8 mouse cellular contexts compared by ENCODE assay signal in the genomic region with DNA sequence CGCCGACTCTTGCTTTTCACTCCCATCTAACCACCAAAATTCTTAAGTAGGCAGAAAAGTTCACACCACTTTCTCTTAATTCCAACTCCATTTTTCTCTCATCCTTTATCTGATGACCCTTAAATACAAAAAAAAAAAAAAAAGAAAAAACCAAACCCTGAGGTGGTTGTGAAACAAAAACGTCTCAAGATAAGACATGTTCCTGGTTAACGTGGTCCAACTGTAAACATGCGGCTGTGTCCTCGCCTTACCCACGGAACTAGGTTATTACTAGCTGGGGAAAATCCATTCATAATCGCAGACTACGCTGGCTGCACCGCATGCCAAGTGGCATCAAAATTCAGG. TPM values are rescaled to one million over a fixed set of nuclear protein-coding genes. Genes with fewer than 3 reads are reported as not detected.
DNase-seq lines count a peak whose midpoint lies in the region; ATAC-seq and TF ChIP-seq lines count a peak whose summit lies in the region.

No protein-coding gene starts in this region.

- peak overlapping the region; percentile 92; the same call in 1 of the 2 replicates for H3K27ac ChIP-seq in heart, embryonic 13.5 days (replicated peaks)
- H3K27ac ChIP-seq in hindbrain, embryonic 11.5 days (ENCODE audit: low read depth, low read length): peak overlapping the region; percentile 63
- peak overlapping the region; percentile 94 for H3K27ac ChIP-seq in midbrain, embryonic 10.5 days (replicated peaks)

- no peak for ATAC-seq in heart, embryonic 13.5 days (ENCODE audit: extremely low read depth, insufficient number of reproducible peaks, low FRiP score, low TSS enrichment)
- no peak for ATAC-seq in G1E (ENCODE audit: extremely low read depth, insufficient number of reproducible peaks, low FRiP score, poor library complexity, severe bottlenecking)
- ATAC-seq in hindbrain, embryonic 11.5 days (ENCODE audit: low FRiP score): no peak

- DNase-seq in heart, adult 8-10 months (ENCODE audit: low spot score): no peak
- DNase-seq in G1E (ENCODE audit: low spot score): no peak
- DNase-seq in hindbrain, embryonic 11.5 days (ENCODE audit: low spot score): no peak
- DNase-seq in midbrain, embryonic 10.5 days (ENCODE audit: low spot score): no peak
- no peak for DNase-seq in cerebellum, adult 11-12 months
- no peak for DNase-seq in left cerebral cortex, adult 8-10 months (ENCODE audit: low spot score in 2 of 2)
- DNase-seq in left cerebral cortex, postnatal 36 days (ENCODE audit: low spot score in 2 of 2): no peak

- peaks cover 12% of the 10 kb centered on the region for H3K4me1 ChIP-seq in heart, embryonic 13.5 days
- peaks cover 53% of the 10 kb centered on the region for H3K4me1 ChIP-seq in G1E (ENCODE audit: insufficient read depth, low read depth, low read length)
- H3K4me1 ChIP-seq in hindbrain, embryonic 11.5 days (replicated peaks; ENCODE audit: control insufficient read depth, insufficient read depth, low read length): peaks cover 4% of the 10 kb centered on the region
- peaks cover 17% of the 10 kb centered on the region for H3K4me1 ChIP-seq in midbrain, embryonic 10.5 days

- no peaks in the 10 kb centered on the region for H3K9me3 ChIP-seq in heart, embryonic 13.5 days
- H3K9me3 ChIP-seq in G1E (replicated peaks): no peaks in the 10 kb centered on the region
- no peaks in the 10 kb centered on the region for H3K9me3 ChIP-seq in hindbrain, embryonic 11.5 days (ENCODE audit: control insufficient read depth, low read length)
- no peaks in the 10 kb centered on the region for H3K9me3 ChIP-seq in midbrain, embryonic 10.5 days (replicated peaks)

- peak overlapping the region; percentile 93 for H3K4me3 ChIP-seq in heart, embryonic 13.5 days
- H3K4me3 ChIP-seq in G1E (ENCODE audit: low read depth, low read length): peak overlapping the region; percentile 96
- H3K4me3 ChIP-seq in hindbrain, embryonic 11.5 days (ENCODE audit: low read depth, low read length): peak overlapping the region; percentile 62
- H3K4me3 ChIP-seq in midbrain, embryonic 10.5 days: peak overlapping the region; percentile 86

- H3K4me2 ChIP-seq in heart, embryonic 13.5 days: peak overlapping the region; percentile 86
- H3K4me2 ChIP-seq in hindbrain, embryonic 11.5 days (replicated peaks; ENCODE audit: low read depth, low read length): peak overlapping the region; percentile 77

- TF ChIP-seq CTCF in G1E (IDR thresholded peaks at IDR 0.05; ENCODE audit: low read depth, low read length): no peak

- intact Hi-C loops in left cerebral cortex, postnatal 36 days (cut with DNase I): loop anchor here (10.0 kb wide), 1 partner anchor 256 kb away; a partner anchor contains a TSS

- peak overlapping the region; percentile 98 for H3K9ac ChIP-seq in heart, embryonic 13.5 days
- H3K9ac ChIP-seq in hindbrain, embryonic 11.5 days (ENCODE audit: low read depth, low read length): peak overlapping the region; percentile 68

- H3K27me3 ChIP-seq in heart, embryonic 13.5 days (replicated peaks): no peaks in the 10 kb centered on the region
- no peaks in the 10 kb centered on the region for H3K27me3 ChIP-seq in G1E (ENCODE audit: insufficient read depth, low read length)
- H3K27me3 ChIP-seq in hindbrain, embryonic 11.5 days (ENCODE audit: control insufficient read depth, insufficient read depth, low read length): no peaks in the 10 kb centered on the region
- no peaks in the 10 kb centered on the region for H3K27me3 ChIP-seq in midbrain, embryonic 10.5 days (ENCODE audit: low read depth, poor library complexity, severe bottlenecking)

- WGBS in heart, embryonic 13.5 days: 14% methylated on average over 10 of the region's 10 CpGs
- 24% methylated on average over 10 of the region's 10 CpGs for WGBS in hindbrain, embryonic 11.5 days
- WGBS in midbrain, embryonic 10.5 days: 27% methylated on average over 10 of the region's 10 CpGs

- H3K36me3 ChIP-seq in heart, embryonic 13.5 days: peaks cover 35% of the 10 kb centered on the region
- peaks cover 34% of the 10 kb centered on the region for H3K36me3 ChIP-seq in G1E (replicated peaks)
- 0 out of 2 replicates have a peak, but pooled peaks cover 4% of the 10 kb centered on the region for H3K36me3 ChIP-seq in hindbrain, embryonic 11.5 days (ENCODE audit: control insufficient read depth, insufficient read depth, low read length)
- peaks cover 37% of the 10 kb centered on the region for H3K36me3 ChIP-seq in midbrain, embryonic 10.5 days

RNA-seq across cellular contexts. Expression of a gene that starts 8.3 kb away (rescaled TPM):
- 141 and 148 TPM in 2 replicates for polyA plus RNA-seq in heart, embryonic 13.5 days (2015; fragmentation: Nextera tagmentation; extraction: Ambion mirVana)
- total RNA-seq in heart, adult 8-10 months (2022): 100 to 1,000 TPM in 2 of 4 experiments, 10 to 100 TPM in 2; 90.8 to 130 (median 107) TPM
- total RNA-seq in G1E (2014; fragmentation: Nextera tagmentation): 963 and 1,004 TPM in 2 replicates
- total RNA-seq in G1E (2017): 415 and 523 TPM in 2 replicates
- polyA plus RNA-seq in G1E (2012): 728 and 853 TPM in 2 replicates
- polyA plus RNA-seq in hindbrain, embryonic 11.5 days (2014; fragmentation: Nextera tagmentation; extraction: Ambion mirVana): 236 and 240 TPM in 2 replicates
- polyA plus RNA-seq in midbrain, embryonic 10.5 days (2016; fragmentation: Nextera tagmentation; extraction: Ambion mirVana): 221 and 231 TPM in 2 replicates
- 100 to 1,000 TPM; 101 to 109 (median 105) TPM for total RNA-seq in left cerebral cortex, adult 8-10 months (2022)
- total RNA-seq in left cerebral cortex, postnatal 36 days (2021): 100 to 1,000 TPM; 102 to 118 TPM

RNA-seq across cellular contexts. Expression of a gene that starts 57.2 kb away (rescaled TPM):
- polyA plus RNA-seq in heart, embryonic 13.5 days (2015; fragmentation: Nextera tagmentation; extraction: Ambion mirVana): 0.29 and 0.31 TPM in 2 replicates
- not detected for total RNA-seq in heart, adult 8-10 months (2022)
- total RNA-seq in G1E (2014; fragmentation: Nextera tagmentation) (13.7 and 15.0 TPM in 2 replicates), G1E (2017) (5.1 and 6.2 TPM in 2 replicates)
- 1.6 and 2.5 TPM in 2 replicates for polyA plus RNA-seq in G1E (2012)
- polyA plus RNA-seq in hindbrain, embryonic 11.5 days (2014; fragmentation: Nextera tagmentation; extraction: Ambion mirVana): 9.9 and 10.3 TPM in 2 replicates
- polyA plus RNA-seq in midbrain, embryonic 10.5 days (2016; fragmentation: Nextera tagmentation; extraction: Ambion mirVana): 21.1 and 25.7 TPM in 2 replicates
- not detected for total RNA-seq in left cerebral cortex, adult 8-10 months (2022)
- not detected for total RNA-seq in left cerebral cortex, postnatal 36 days (2021)

Comparison
In these comparisons a context has a peak if more than half of its experiments do, and no peak if none do; other contexts are left out.
1. RNA of a gene that starts 57.2 kb away (total RNA-seq): 5.1 to 15.0 TPM in G1E; not detected in left cerebral cortex, postnatal 36 days, not detected in heart, adult 8-10 months and not detected in left cerebral cortex, adult 8-10 months; every median in the first group is over 4 times any median in the second.
2. Peak in every context shown above with its lines, with median percentiles within 50 percentile points of each other: H3K27ac ChIP-seq and H3K4me3 ChIP-seq.